Mouse (Mus musculus) MEL (cell line): ENCODE data around the gene Ociad2. TPM values are rescaled to one million over a fixed set of nuclear protein-coding genes. Genes with fewer than 3 reads are reported as not detected.

Experiments
- DNase-seq: peaks from one replicate; pipeline ENCODE4 v3.0.0; 2011; ENCODE audit warnings: low read depth, low spot score
- H3K27ac ChIP-seq: 2 replicates; pipeline ENCODE4 v1.5.1; 2012; ENCODE audit warnings: low read depth, mild to moderate bottlenecking, control low read depth, low read length, moderate library complexity; ENCODE audit not compliant: control insufficient read depth
- H3K27me3 ChIP-seq, 2 experiments: fragments of 150-350 bp in 1 of 2; sonication (generic) in 1 of 2; 2 replicates each; pipeline ENCODE4 v1.6.1; 2012; ENCODE audit warnings: low read length in 2 of 2, mild to moderate bottlenecking in 2 of 2, improper control_type of control experiment in 1 of 2, moderate library complexity in 1 of 2; ENCODE audit not compliant: insufficient read depth in 2 of 2, control insufficient read depth in 1 of 2
- H3K36me3 ChIP-seq, 2 experiments: 2 replicates each; pipeline ENCODE4 v1.6.1; 2012 to 2014; ENCODE audit warnings: low read length in 2 of 2, improper control_type of control experiment in 1 of 2, inconsistent platforms in 1 of 2, mild to moderate bottlenecking in 1 of 2; ENCODE audit not compliant: insufficient read depth in 2 of 2, control insufficient read depth in 1 of 2
- H3K4me1 ChIP-seq, 2 experiments: fragments of 150-350 bp in 1 of 2; sonication (generic) in 1 of 2; 2 replicates each; pipeline ENCODE4 v1.6.1; 2012; ENCODE audit warnings: low read length in 2 of 2, improper control_type of control experiment in 1 of 2, mild to moderate bottlenecking in 1 of 2; ENCODE audit not compliant: insufficient read depth in 2 of 2, control insufficient read depth in 1 of 2
- H3K4me3 ChIP-seq, 2 experiments: fragments of 150-350 bp in 1 of 2; sonication (generic) in 1 of 2; 2 replicates each; pipeline ENCODE4 v1.5.1; 2012; ENCODE audit warnings: low read depth in 2 of 2, low read length in 2 of 2, mild to moderate bottlenecking in 2 of 2, moderate library complexity in 2 of 2, control low read depth in 1 of 2, improper control_type of control experiment in 1 of 2; ENCODE audit not compliant: control insufficient read depth in 1 of 2, insufficient read depth in 1 of 2
- H3K79me2 ChIP-seq: 2 replicates; pipeline ENCODE4 v1.6.1; 2012; ENCODE audit warnings: mild to moderate bottlenecking, low read length, moderate library complexity; ENCODE audit not compliant: control insufficient read depth, poor library complexity, insufficient read depth
- H3K9ac ChIP-seq: 2 replicates; pipeline ENCODE4 v1.6.1; 2012; ENCODE audit warnings: low read depth, mild to moderate bottlenecking, control low read depth, low read length, moderate library complexity; ENCODE audit not compliant: control insufficient read depth, poor library complexity, severe bottlenecking
- H3K9me3 ChIP-seq: fragments of 150-350 bp; sonication (generic); replicated peaks from 2 replicates; pipeline ENCODE4 v1.6.1; 2012; ENCODE audit warnings: mild to moderate bottlenecking, low read length, improper control_type of control experiment, moderate library complexity; ENCODE audit not compliant: insufficient read depth
- CHD1 ChIP-seq: IDR thresholded peaks from 2 replicates; pipeline ENCODE4 v1.6.1; 2012; ENCODE audit warnings: low read depth, mild to moderate bottlenecking, inconsistent platforms, low read length, improper control_type of control experiment
- CHD2 ChIP-seq: IDR thresholded peaks from 2 replicates; pipeline ENCODE4 v1.6.1; 2011; ENCODE audit warnings: low read length, improper control_type of control experiment
- CTCF ChIP-seq, 3 experiments: IDR thresholded peaks in 2 of 3; conservative IDR thresholded peaks in 1 of 3; 2 replicates each; pipeline ENCODE4 v1.5.1; 2011 to 2012; ENCODE audit warnings: low read length in 3 of 3, low read depth in 2 of 3, mild to moderate bottlenecking in 2 of 3, improper control_type of control experiment in 1 of 3, inconsistent platforms in 1 of 3, mixed read lengths in 1 of 3, moderate library complexity in 1 of 3; ENCODE audit not compliant: control insufficient read depth in 1 of 3, insufficient read depth in 1 of 3, poor library complexity in 1 of 3, severe bottlenecking in 1 of 3
- ELF1 ChIP-seq: IDR thresholded peaks from 2 replicates; pipeline ENCODE4 v1.6.1; 2014; ENCODE audit warnings: low read depth, mild to moderate bottlenecking, inconsistent platforms, low read length, improper control_type of control experiment, moderate library complexity
- EP300 ChIP-seq, 2 experiments: IDR thresholded peaks; 2 replicates each; pipeline ENCODE4 v1.6.1; 2011; ENCODE audit warnings: improper control_type of control experiment in 2 of 2, low read length in 2 of 2, low read depth in 1 of 2, mild to moderate bottlenecking in 1 of 2
- ETS1 ChIP-seq: IDR thresholded peaks from 2 replicates; pipeline ENCODE4 v1.6.1; 2012; ENCODE audit warnings: low read depth, mild to moderate bottlenecking, inconsistent platforms, low read length, improper control_type of control experiment, moderate library complexity
- GABPA ChIP-seq: IDR thresholded peaks from 2 replicates; pipeline ENCODE4 v1.6.1; 2012; ENCODE audit warnings: low read depth, mild to moderate bottlenecking, inconsistent platforms, low read length, improper control_type of control experiment, moderate library complexity
- HCFC1 ChIP-seq: IDR thresholded peaks from 2 replicates; pipeline ENCODE4 v1.6.1; 2012; ENCODE audit warnings: low read depth, mild to moderate bottlenecking, inconsistent platforms, low read length, improper control_type of control experiment, moderate library complexity
- JUND ChIP-seq: IDR thresholded peaks from 2 replicates; pipeline ENCODE4 v1.6.1; 2011; ENCODE audit warnings: low read depth, mild to moderate bottlenecking, improper control_type of control experiment, low read length
- KAT2A ChIP-seq: conservative IDR thresholded peaks from 2 replicates; pipeline ENCODE4 v1.6.1; 2012; ENCODE audit warnings: low read depth, low read length, improper control_type of control experiment, inconsistent platforms
- MEF2A ChIP-seq: IDR thresholded peaks from 2 replicates; pipeline ENCODE4 v1.6.1; 2014; ENCODE audit warnings: low read depth, mild to moderate bottlenecking, inconsistent platforms, low read length, improper control_type of control experiment; ENCODE audit not compliant: poor library complexity, insufficient replicate concordance, severe bottlenecking; ENCODE audit errors: extremely low read depth
- MYC ChIP-seq: IDR thresholded peaks from 2 replicates; pipeline ENCODE4 v1.6.1; 2011; ENCODE audit warnings: low read depth, mild to moderate bottlenecking, low read length, improper control_type of control experiment, moderate library complexity
- NELFE ChIP-seq: IDR thresholded peaks from 2 replicates; pipeline ENCODE4 v1.6.1; 2011; ENCODE audit warnings: low read depth, low read length, improper control_type of control experiment
- POLR2AphosphoS2 ChIP-seq: IDR thresholded peaks from 2 replicates; pipeline ENCODE4 v1.6.1; 2011; ENCODE audit warnings: low read length, improper control_type of control experiment
- RCOR1 ChIP-seq: IDR thresholded peaks from 2 replicates; pipeline ENCODE4 v1.6.1; 2012; ENCODE audit warnings: low read depth, mild to moderate bottlenecking, inconsistent platforms, low read length, improper control_type of control experiment
- SIN3A ChIP-seq: IDR thresholded peaks from 2 replicates; pipeline ENCODE4 v1.6.1; 2012; ENCODE audit warnings: low read length, improper control_type of control experiment, inconsistent platforms
- SMC3 ChIP-seq: IDR thresholded peaks from 2 replicates; pipeline ENCODE4 v1.6.1; 2011; ENCODE audit warnings: low read depth, low read length, improper control_type of control experiment
- TAL1 ChIP-seq: IDR thresholded peaks from 2 replicates; pipeline ENCODE4 v1.6.1; 2012; ENCODE audit warnings: mild to moderate bottlenecking, inconsistent platforms, low read length, moderate library complexity, mixed read lengths
- TCF12 ChIP-seq: IDR thresholded peaks from 2 replicates; pipeline ENCODE4 v1.6.1; 2014; ENCODE audit warnings: low read depth, mild to moderate bottlenecking, inconsistent platforms, low read length, improper control_type of control experiment, moderate library complexity
- USF1 ChIP-seq: IDR thresholded peaks from 2 replicates; pipeline ENCODE4 v1.6.1; 2014; ENCODE audit warnings: low read depth, mild to moderate bottlenecking, inconsistent platforms, low read length, improper control_type of control experiment, moderate library complexity
- ZC3H11A ChIP-seq: IDR thresholded peaks from 2 replicates; pipeline ENCODE4 v1.6.1; 2012; ENCODE audit warnings: low read depth, mild to moderate bottlenecking, inconsistent platforms, low read length, improper control_type of control experiment
- ZKSCAN1 ChIP-seq: IDR thresholded peaks from 2 replicates; pipeline ENCODE4 v1.6.1; 2012; ENCODE audit warnings: low read depth, mild to moderate bottlenecking, inconsistent platforms, low read length, improper control_type of control experiment, moderate library complexity
- ZMIZ1 ChIP-seq: IDR thresholded peaks from 2 replicates; pipeline ENCODE4 v1.6.1; 2012; ENCODE audit warnings: low read depth, mild to moderate bottlenecking, inconsistent platforms, low read length, improper control_type of control experiment, moderate library complexity
- polyA plus RNA-seq, 2 experiments: library from polyadenylated mRNA; stranded (reverse) in 1 of 2; unstranded in 1 of 2; fragments of >175 nt in 1 of 2; fragments of >200 nt in 1 of 2; gene quantifications; 2 replicates each; pipeline versions ENCODE4 v1.2.1 to v1.2.4; 2012; ENCODE audit warnings: low replicate concordance in 2 of 2, low read depth in 1 of 2; ENCODE audit not compliant: insufficient read length in 2 of 2, insufficient read depth in 1 of 2, missing spikeins in 1 of 2
- total RNA-seq: library from RNA; depleted of rRNA; stranded (reverse); fragments of 300-350 nt; gene quantifications from 2 replicates; pipeline ENCODE4 v1.2.3, GENCODE M21; 2012

Gene Ociad2
- total and polyA plus RNA-seq, 3 experiments, result 3.9 to 11.0 TPM; not detected in 1

DNA sequence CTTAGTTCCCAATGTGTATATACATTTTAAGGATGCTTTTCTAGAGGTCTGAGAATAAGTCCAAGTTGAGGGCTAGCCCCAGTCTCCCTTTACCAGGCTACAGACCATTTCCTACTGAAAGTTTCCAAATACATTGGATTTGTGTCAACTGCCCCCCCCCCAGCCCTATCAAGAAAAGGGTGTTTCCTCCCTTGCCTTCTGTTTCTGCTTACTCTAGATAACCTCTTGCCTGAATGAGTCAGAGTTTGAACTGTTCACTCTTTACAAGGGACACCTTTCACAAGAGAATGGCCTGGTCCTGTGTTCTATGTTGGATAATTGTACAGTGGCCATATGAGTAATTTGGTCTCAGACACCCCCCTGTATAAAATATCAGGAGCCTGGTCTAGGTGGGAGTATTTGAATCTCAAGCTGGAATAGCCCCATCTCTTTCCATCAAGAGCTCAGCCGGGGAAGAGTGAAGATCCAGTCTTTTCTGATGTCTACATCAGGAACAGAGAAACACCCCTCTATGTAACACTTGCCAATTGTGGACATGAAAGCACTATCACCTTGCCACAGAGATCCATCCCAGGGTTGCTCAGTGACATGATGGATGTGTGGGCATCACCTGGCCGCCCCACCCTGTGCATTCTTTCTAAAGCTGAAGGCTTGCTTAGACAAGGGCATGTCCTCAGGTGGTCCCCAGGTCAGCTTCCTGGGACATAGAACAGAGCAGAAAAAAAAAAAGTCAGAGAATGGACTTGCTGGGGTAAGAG is 23.5 kb upstream of the Ociad2 start (continued):
- TF ChIP-seq TAL1 (peak; percentile 84), KAT2A (no peak), CHD1 (no peak), JUND (peak; percentile 77; the same call in 1 of the 2 replicates), ZKSCAN1 (no peak), NELFE (no peak), CTCF (IDR thresholded peaks at IDR 0.05 in 2 of 3, conservative IDR thresholded peaks at IDR 0.05 in 1 of 3; ENCODE audit: control insufficient read depth in 1 of 3, insufficient read depth in 1 of 3, low read depth in 2 of 3, low read length in 3 of 3, poor library complexity in 1 of 3, severe bottlenecking in 1 of 3) (no peak), USF1 (no peak), ELF1 (no peak), MEF2A (no peak), SIN3A (peak; percentile 21; the same call in 1 of the 2 replicates), EP300 (IDR thresholded peaks at IDR 0.05; ENCODE audit: low read depth in 1 of 2, low read length in 2 of 2) (peak; percentile 91 to 93), GABPA (no peak), MYC (no peak), ZMIZ1 (no peak), RCOR1 (peak; percentile 75)

DNA sequence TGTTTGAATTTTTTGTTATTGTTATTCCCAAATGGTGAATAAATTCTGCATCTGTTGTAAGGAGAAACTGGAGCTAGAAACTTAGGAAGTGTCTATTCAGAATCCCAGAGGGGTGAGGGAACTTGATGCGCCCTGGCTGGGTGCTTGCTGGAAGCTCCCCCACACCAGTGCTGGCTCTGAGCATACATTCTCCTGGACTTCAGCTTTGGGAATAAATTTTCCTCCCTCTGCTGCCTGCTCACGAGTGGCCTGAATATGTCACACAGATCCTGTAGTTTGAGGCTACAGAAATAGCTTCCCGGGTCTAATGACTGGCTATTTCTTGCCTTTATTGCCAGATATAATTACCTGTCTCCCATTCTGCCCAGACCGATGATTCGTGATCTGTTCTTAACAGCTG is 22.0 kb upstream of the Ociad2 start:
- TF ChIP-seq ETS1 (no peak), SMC3 (no peak), TAL1 (no peak)
- Histone ChIP-seq H3K79me2 (no peaks in the 10 kb centered on the region), H3K36me3 (peaks cover 0 to 14% of the 10 kb centered on the region in 2 experiments; a peak in 2 of 4 replicates), H3K27ac (no peak overlapping the region), H3K27me3 (no peaks in the 10 kb centered on the region), H3K9me3 (no peaks in the 10 kb centered on the region), H3K4me3 (no peak overlapping the region), H3K9ac (no peak overlapping the region), H3K4me1 (peaks cover 6 to 23% of the 10 kb centered on the region in 2 experiments; a peak in 3 of 4 replicates)
- no peak for DNase-seq

DNA sequence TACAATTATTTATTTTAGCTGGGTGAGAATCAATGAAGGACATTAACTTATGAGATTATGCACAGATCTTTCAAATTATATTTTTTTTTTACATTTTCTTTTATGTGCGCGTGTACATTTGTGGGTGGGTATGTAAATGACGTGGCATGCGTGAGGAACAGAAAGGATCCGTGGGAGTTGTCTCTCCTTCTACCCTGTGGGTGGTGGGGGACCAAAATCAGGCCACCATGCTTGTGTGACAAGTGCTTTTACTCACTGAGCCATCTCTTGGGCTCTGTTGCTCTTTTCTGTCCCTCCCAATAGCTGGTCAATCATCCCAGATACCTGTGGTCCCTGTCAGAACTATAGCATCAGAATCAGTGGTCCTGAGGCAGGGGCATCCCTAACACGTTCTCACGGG is 21.5 kb upstream of the Ociad2 start:
- DNase-seq, result no peak
- Histone ChIP-seq H3K27me3 (no peaks in the 10 kb centered on the region), H3K4me1 (peaks cover 6 to 23% of the 10 kb centered on the region in 2 experiments; a peak in 3 of 4 replicates), H3K9me3 (no peaks in the 10 kb centered on the region), H3K4me3 (no peak overlapping the region), H3K27ac (no peak overlapping the region), H3K79me2 (no peaks in the 10 kb centered on the region), H3K9ac (no peak overlapping the region), H3K36me3 (peaks cover 0 to 14% of the 10 kb centered on the region in 2 experiments; a peak in 2 of 4 replicates)
- TF ChIP-seq ZC3H11A, result no peak
- TF ChIP-seq TCF12, result no peak
- TF ChIP-seq CHD2, result no peak
- TF ChIP-seq POLR2AphosphoS2, result no peak
- TF ChIP-seq HCFC1, result no peak
- no peak for TF ChIP-seq NELFE
- TF ChIP-seq ELF1, result no peak
